Mouse (Mus musculus): Measurements from ENCODE around the gene Spata20. TPM values are rescaled to one million over a fixed set of nuclear protein-coding genes. Genes with fewer than 3 reads are reported as not detected.
A peak's percentile ranks its signal among the peaks of the same experiment; 100 is the strongest.

Spata20 gene
- not detected in 2 replicates for polyA plus RNA-seq (2015; fragmentation: Nextera tagmentation; extraction: Ambion mirVana)

DNA sequence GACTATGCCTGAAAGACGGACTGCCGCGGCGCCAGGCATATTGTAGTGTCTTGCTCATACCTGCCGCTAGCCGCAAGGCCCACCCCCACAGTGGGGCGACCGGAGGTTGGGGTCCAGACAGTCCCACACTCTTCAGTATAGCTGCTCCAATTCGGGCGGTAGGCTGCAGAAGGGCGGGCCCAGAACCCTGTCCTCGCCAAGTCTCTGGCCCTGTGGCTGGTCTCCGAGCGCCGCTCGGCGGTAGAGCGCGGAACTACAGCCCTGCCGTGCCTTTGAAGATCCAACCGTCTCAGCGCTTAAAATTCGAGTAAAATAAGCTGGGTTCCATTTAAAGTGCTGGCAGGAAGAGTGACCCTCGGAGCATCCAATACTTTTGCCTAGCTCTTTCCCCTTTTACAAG is at the start of gene Spata20:
Gene Spata20, minus strand, starts transcription at position 179 of the 400 bp plus-strand sequence.
- Histone ChIP-seq H3K27me3 (ENCODE audit: control insufficient read depth, insufficient read depth, low read depth, low read length) (peaks cover 29% of the 10 kb centered on the region), H3K36me3 (ENCODE audit: control insufficient read depth, insufficient read depth) (no peaks in the 10 kb centered on the region), H3K9me3 (replicated peaks; ENCODE audit: control insufficient read depth, low read length) (no peaks in the 10 kb centered on the region), H3K4me2 (ENCODE audit: low read depth, low read length) (no peak within 1 kb of the TSS), H3K4me1 (ENCODE audit: control insufficient read depth, low read depth, low read length) (no peaks in the 10 kb centered on the region), H3K9ac (ENCODE audit: low read depth, low read length) (no peak within 1 kb of the TSS), H3K4me3 (ENCODE audit: low read depth, low read length) (no peak within 1 kb of the TSS), H3K27ac (ENCODE audit: low read length) (no peak within 1 kb of the TSS)
- 2% methylated on average over 24 of the region's 24 CpGs for WGBS (ENCODE audit: insufficient replicate concordance)
- peak; percentile 43; the same call in 1 of the 2 replicates for ATAC-seq (ENCODE audit: low read depth)

DNA sequence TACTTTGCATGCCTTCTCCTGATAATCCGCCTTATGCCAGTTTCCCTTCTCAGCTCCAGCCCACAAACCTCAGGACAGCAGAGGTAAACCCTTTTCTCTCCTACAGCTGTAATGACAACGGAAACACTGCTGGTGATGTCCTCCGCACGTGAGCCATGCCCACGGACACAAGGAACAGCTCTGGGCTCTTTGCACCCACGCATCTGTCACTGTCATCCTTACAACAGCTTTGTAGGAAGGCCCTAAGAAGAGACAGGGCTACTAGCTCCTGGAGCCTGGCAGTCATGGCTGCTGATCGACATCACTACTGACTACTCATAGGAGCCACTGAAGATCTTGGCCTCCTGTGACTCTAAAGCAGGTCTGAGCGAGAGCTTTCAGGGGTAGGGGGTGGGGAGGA is 47.2 kb upstream of the Spata20 start:
- Histone ChIP-seq H3K9me3 (replicated peaks; ENCODE audit: control insufficient read depth, low read length) (no peaks in the 10 kb centered on the region), H3K4me3 (ENCODE audit: low read depth, low read length) (no peak overlapping the region), H3K27me3 (ENCODE audit: control insufficient read depth, insufficient read depth, low read depth, low read length) (no peaks in the 10 kb centered on the region), H3K9ac (ENCODE audit: low read depth, low read length) (no peak overlapping the region), H3K36me3 (ENCODE audit: control insufficient read depth, insufficient read depth) (no peaks in the 10 kb centered on the region), H3K4me1 (ENCODE audit: control insufficient read depth, low read depth, low read length) (no peaks in the 10 kb centered on the region), H3K27ac (ENCODE audit: low read length) (no peak overlapping the region), H3K4me2 (ENCODE audit: low read depth, low read length) (no peak overlapping the region)
- no peak for ATAC-seq (ENCODE audit: low read depth)
- WGBS (ENCODE audit: insufficient replicate concordance) = 57% methylated on average over 8 of the region's 8 CpGs

DNA sequence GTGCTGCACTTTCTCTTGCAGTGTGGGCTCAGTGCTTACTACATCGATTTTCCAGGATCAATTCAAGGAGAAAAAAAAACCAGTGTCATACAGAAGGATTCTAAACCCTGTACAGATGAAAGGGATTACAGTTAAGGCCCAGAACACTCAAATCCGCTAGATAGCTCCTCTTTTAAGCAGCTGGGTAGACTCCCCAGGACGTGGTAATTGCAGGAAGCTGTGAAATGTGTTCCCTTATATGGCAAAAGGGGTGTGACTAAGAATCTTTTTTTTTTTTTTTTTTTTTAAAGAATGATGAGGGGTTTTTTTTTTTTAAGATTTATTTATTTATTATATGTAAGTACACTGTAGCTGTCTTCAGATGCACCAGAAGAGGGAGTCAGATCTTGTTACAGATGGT is 42.9 kb upstream of the Spata20 start:
- Histone ChIP-seq H3K27me3 (ENCODE audit: control insufficient read depth, insufficient read depth, low read depth, low read length) (no peaks in the 10 kb centered on the region), H3K4me1 (ENCODE audit: control insufficient read depth, low read depth, low read length) (no peaks in the 10 kb centered on the region), H3K36me3 (ENCODE audit: control insufficient read depth, insufficient read depth) (no peaks in the 10 kb centered on the region), H3K27ac (ENCODE audit: low read length) (no peak overlapping the region), H3K9me3 (replicated peaks; ENCODE audit: control insufficient read depth, low read length) (no peaks in the 10 kb centered on the region), H3K4me2 (ENCODE audit: low read depth, low read length) (no peak overlapping the region), H3K4me3 (ENCODE audit: low read depth, low read length) (no peak overlapping the region), H3K9ac (ENCODE audit: low read depth, low read length) (no peak overlapping the region)
- no peak for ATAC-seq (ENCODE audit: low read depth)
- WGBS (ENCODE audit: insufficient replicate concordance) = 34% methylated on average over 3 of the region's 3 CpGs

DNA sequence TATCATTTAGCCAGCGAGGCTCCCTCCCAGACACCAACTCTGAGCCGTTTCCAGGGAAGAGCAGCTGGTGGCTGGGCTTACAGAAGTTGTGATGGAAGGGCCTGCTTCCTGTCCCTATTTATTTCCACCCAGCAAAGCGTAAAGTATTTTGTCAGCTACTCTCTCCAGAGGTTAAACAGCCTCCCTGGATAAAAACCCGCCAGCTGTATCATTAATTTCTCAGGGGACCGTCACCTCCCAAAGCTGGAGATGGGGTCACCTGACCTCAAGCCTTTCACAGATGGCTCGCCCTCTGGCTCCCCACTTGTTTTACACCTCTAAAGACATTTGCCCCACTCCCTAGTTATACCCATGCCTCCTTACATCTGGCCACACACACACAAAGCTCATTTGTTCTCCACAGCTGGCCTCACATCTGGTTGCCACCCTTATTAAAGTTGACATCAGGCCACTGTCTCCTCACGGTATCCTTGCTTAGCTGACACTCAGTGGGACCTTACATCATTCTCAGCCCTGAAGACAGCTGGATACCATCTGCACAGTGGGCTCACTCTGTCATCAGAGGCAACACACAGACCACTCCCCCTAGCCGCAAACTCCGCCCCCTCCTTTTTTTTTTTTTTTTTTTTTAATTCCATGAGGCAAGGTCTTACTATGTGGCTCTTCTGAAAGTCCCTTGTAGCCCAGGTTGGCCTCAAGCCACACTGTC is 40.3 kb upstream of the Spata20 start:
- H3K36me3 ChIP-seq (ENCODE audit: control insufficient read depth, insufficient read depth) = no peaks in the 10 kb centered on the region
- ATAC-seq (ENCODE audit: low read depth) = no peak
- no peaks in the 10 kb centered on the region for H3K4me1 ChIP-seq (ENCODE audit: control insufficient read depth, low read depth, low read length)
- H3K27me3 ChIP-seq (ENCODE audit: control insufficient read depth, insufficient read depth, low read depth, low read length) = no peaks in the 10 kb centered on the region
- 52% methylated on average over 9 of the region's 9 CpGs for WGBS (ENCODE audit: insufficient replicate concordance)
- no peak overlapping the region for H3K4me3 ChIP-seq (ENCODE audit: low read depth, low read length)
- no peak overlapping the region for H3K4me2 ChIP-seq (ENCODE audit: low read depth, low read length)
- H3K9me3 ChIP-seq (replicated peaks; ENCODE audit: control insufficient read depth, low read length) = no peaks in the 10 kb centered on the region
- H3K9ac ChIP-seq (ENCODE audit: low read depth, low read length) = no peak overlapping the region
- no peak overlapping the region for H3K27ac ChIP-seq (ENCODE audit: low read length)

DNA sequence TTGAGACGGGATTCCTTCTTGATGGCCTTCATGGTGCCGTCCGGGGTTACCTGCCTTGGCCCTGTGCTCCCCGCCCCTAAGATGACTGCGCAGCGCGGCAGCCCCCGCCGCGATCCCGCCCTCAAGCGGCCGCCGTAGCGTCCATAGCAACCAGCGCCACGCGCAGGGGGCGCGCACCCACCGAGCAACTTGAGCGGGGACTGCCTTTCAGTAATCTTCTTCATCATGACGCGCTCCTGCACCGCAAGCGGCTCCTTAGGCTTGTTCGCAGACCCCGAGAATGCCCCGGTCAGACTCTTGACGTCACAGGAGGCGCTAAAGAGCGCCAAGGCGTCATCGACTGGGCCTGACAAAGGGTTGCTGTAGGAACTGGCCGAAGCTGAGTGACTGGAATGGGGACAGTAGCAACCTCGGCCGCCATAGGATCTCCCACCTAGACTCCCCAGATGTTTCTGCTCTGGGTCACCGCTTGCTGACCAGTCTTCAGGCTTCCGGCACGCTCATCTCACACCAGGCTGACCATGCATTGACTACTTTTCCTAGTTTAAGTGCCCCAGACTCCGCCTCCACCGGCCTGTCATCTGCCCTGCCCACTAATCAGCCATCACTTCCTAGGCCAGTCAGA is 35.4 kb upstream of the Spata20 start, which contains the start of gene Mycbpap:
Gene Mycbpap, minus strand, starts transcription at position 524 of the 625 bp plus-strand sequence.
- peak; percentile 35; the same call in 1 of the 2 replicates for ATAC-seq (ENCODE audit: low read depth)
- no peak within 1 kb of the TSS for H3K9ac ChIP-seq (ENCODE audit: low read depth, low read length)

DNA sequence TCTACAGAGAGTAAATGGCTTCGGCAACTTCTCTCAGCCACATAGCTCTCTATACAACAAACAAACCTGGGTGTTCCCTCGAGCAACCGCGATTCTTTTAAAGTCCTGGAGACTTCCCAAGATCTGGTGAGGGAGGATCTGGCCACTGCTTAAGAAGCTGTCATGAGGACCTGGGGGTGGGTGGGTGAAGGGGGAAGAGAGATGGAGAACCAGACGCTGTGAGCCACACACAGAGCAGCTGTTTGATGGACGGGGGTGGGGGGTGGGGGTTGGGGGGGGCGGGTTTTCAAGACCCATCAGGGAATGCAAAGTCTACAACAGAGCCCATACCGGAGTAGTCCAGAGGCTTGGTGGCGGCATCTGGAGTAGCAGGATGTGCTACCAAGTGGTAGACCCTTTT is 27.5 kb upstream of the Spata20 start:
- Histone ChIP-seq H3K4me1 (ENCODE audit: control insufficient read depth, low read depth, low read length) (no peaks in the 10 kb centered on the region), H3K9ac (ENCODE audit: low read depth, low read length) (no peak overlapping the region), H3K4me3 (ENCODE audit: low read depth, low read length) (no peak overlapping the region), H3K27me3 (ENCODE audit: control insufficient read depth, insufficient read depth, low read depth, low read length) (no peaks in the 10 kb centered on the region), H3K36me3 (ENCODE audit: control insufficient read depth, insufficient read depth) (no peaks in the 10 kb centered on the region), H3K27ac (ENCODE audit: low read length) (no peak overlapping the region), H3K9me3 (replicated peaks; ENCODE audit: control insufficient read depth, low read length) (no peaks in the 10 kb centered on the region), H3K4me2 (ENCODE audit: low read depth, low read length) (no peak overlapping the region)
- 40% methylated on average over 9 of the region's 9 CpGs for WGBS (ENCODE audit: insufficient replicate concordance)
- ATAC-seq (ENCODE audit: low read depth) = no peak

More for the DNA sequence above, 35.4 kb upstream of the Spata20 start, which contains the start of gene Mycbpap:
- Histone ChIP-seq H3K4me3 (ENCODE audit: low read depth, low read length) (peak within 1 kb of the TSS; percentile 56), H3K4me1 (ENCODE audit: control insufficient read depth, low read depth, low read length) (no peaks in the 10 kb centered on the region; the same call in 1 of the 2 replicates), H3K27me3 (ENCODE audit: control insufficient read depth, insufficient read depth, low read depth, low read length) (no peaks in the 10 kb centered on the region), H3K4me2 (ENCODE audit: low read depth, low read length) (peak within 1 kb of the TSS; percentile 76), H3K36me3 (ENCODE audit: control insufficient read depth, insufficient read depth) (no peaks in the 10 kb centered on the region), H3K27ac (ENCODE audit: low read length) (no peak within 1 kb of the TSS), H3K9me3 (replicated peaks; ENCODE audit: control insufficient read depth, low read length) (no peaks in the 10 kb centered on the region)
- WGBS (ENCODE audit: insufficient replicate concordance) = 2% methylated on average over 42 of the region's 42 CpGs

DNA sequence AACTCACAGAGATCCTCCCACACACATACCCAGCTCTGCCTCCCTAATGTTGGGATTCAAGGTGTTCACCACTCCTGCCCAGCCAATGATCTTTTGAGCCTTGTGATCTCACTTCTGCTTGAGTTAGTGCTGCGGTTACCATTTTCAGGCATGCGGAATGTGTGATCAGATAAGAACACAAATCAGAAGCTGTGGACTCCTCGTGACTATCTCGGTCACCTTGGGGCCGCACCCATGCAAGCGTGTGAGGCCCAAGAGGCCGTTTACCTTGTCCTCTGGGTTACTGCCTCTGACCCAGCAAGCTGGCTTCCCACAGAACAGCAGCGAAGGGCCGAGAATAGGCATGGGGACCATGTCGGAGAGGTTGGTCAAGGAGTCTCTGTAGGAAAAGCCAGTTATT is 23.0 kb upstream of the Spata20 start:
- 65% methylated on average over 10 of the region's 10 CpGs for WGBS (ENCODE audit: insufficient replicate concordance)
- no peak for ATAC-seq (ENCODE audit: low read depth)
- no peaks in the 10 kb centered on the region for H3K4me1 ChIP-seq (ENCODE audit: control insufficient read depth, low read depth, low read length)
- no peak overlapping the region for H3K27ac ChIP-seq (ENCODE audit: low read length)
- peaks cover 3% of the 10 kb centered on the region; the same call in 1 of the 2 replicates for H3K27me3 ChIP-seq (ENCODE audit: control insufficient read depth, insufficient read depth, low read depth, low read length)
- H3K9ac ChIP-seq (ENCODE audit: low read depth, low read length) = no peak overlapping the region
- no peak overlapping the region for H3K4me3 ChIP-seq (ENCODE audit: low read depth, low read length)
- no peaks in the 10 kb centered on the region for H3K36me3 ChIP-seq (ENCODE audit: control insufficient read depth, insufficient read depth)
- H3K4me2 ChIP-seq (ENCODE audit: low read depth, low read length) = no peak overlapping the region
- no peaks in the 10 kb centered on the region for H3K9me3 ChIP-seq (replicated peaks; ENCODE audit: control insufficient read depth, low read length)

DNA sequence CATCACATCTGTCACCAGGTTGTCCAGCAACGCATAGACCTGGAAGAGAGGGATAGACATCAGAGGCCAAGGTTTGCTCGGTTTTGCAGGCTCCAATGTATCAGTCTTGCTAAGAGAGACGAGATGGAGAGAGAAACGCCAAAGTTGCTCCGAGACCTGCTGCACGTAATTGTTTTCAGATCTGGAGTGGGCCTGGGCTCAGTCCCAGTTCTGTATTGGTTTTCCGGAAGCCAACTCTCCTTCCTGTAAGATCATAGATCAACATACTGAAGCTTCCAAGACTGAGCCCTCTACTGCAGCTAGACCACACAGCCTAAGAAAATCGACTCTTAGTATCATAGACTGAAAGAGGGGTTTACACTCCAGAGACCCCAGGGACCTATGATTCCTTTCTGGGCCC is 15.5 kb upstream of the Spata20 start:
- H3K36me3 ChIP-seq (ENCODE audit: control insufficient read depth, insufficient read depth) = no peaks in the 10 kb centered on the region
- H3K9ac ChIP-seq (ENCODE audit: low read depth, low read length) = no peak overlapping the region
- no peak overlapping the region for H3K4me3 ChIP-seq (ENCODE audit: low read depth, low read length)
- 59% methylated on average over 8 of the region's 8 CpGs for WGBS (ENCODE audit: insufficient replicate concordance)
- H3K4me2 ChIP-seq (ENCODE audit: low read depth, low read length) = no peak overlapping the region
- H3K4me1 ChIP-seq (ENCODE audit: control insufficient read depth, low read depth, low read length) = no peaks in the 10 kb centered on the region
- no peaks in the 10 kb centered on the region for H3K9me3 ChIP-seq (replicated peaks; ENCODE audit: control insufficient read depth, low read length)
- H3K27ac ChIP-seq (ENCODE audit: low read length) = no peak overlapping the region
- ATAC-seq (ENCODE audit: low read depth) = no peak
- peaks cover 36% of the 10 kb centered on the region for H3K27me3 ChIP-seq (ENCODE audit: control insufficient read depth, insufficient read depth, low read depth, low read length)

DNA sequence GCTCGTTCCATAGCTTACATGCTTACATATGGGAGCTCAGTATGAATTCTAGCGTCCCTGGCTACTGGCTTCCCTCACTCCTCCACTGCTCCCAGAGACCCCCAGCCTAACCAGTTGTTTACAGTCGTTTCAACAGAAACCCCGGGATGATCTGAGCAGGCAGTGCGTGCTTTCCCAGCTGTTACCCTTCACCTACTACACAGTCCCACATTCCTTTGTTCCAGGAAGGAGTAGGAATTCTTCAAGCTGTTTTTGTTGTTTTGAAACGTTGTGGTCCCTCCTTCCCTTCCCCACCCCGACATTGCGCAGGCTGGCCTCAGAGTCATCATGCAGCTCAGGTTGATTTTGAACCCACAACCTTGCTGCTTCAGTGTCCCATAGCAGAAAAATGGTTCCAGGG is 14.4 kb upstream of the Spata20 start:
- no peak overlapping the region for H3K27ac ChIP-seq (ENCODE audit: low read length)
- no peaks in the 10 kb centered on the region for H3K36me3 ChIP-seq (ENCODE audit: control insufficient read depth, insufficient read depth)
- no peak overlapping the region for H3K9ac ChIP-seq (ENCODE audit: low read depth, low read length)
- 21% methylated on average over 8 of the region's 8 CpGs for WGBS (ENCODE audit: insufficient replicate concordance)
- no peak for ATAC-seq (ENCODE audit: low read depth)
- no peaks in the 10 kb centered on the region for H3K4me1 ChIP-seq (ENCODE audit: control insufficient read depth, low read depth, low read length)
- no peaks in the 10 kb centered on the region for H3K9me3 ChIP-seq (replicated peaks; ENCODE audit: control insufficient read depth, low read length)
- no peak overlapping the region for H3K4me3 ChIP-seq (ENCODE audit: low read depth, low read length)
- no peak overlapping the region for H3K4me2 ChIP-seq (ENCODE audit: low read depth, low read length)
- peaks cover 36% of the 10 kb centered on the region for H3K27me3 ChIP-seq (ENCODE audit: control insufficient read depth, insufficient read depth, low read depth, low read length)

Data from liver, embryonic 16.5 days (tissue).